In genomic region chr8:114100561-114101206, GRCm38 (mm10) we compare ENCODE assay signal across 20 mouse cellular contexts. TPM values are rescaled to one million over a fixed set of nuclear protein-coding genes. Genes with fewer than 3 reads are reported as not detected.
A peak's percentile ranks its signal among the peaks of the same experiment; 100 is the strongest.
DNase-seq lines count a peak whose midpoint lies in the region; ATAC-seq and TF ChIP-seq lines count a peak whose summit lies in the region.
"Had no signal": no experiment of that assay in that cellular context is flagged by ENCODE, and none has a peak within 500 bp of the region (broad histone marks: within the 10 kb centered on the region; RNA-seq: fewer than 3 reads in every experiment).

No protein-coding gene starts in this region.

- peak; percentile 3 for DNase-seq in CD4-positive, CD25-positive, alpha-beta regulatory T cell, adult 2 months (ENCODE audit: low read depth, low spot score)
- DNase-seq in testis, postnatal 10 days (ENCODE audit: low spot score): no peak
- peak; percentile 71 for DNase-seq in retina, postnatal 1 day
- no peak for DNase-seq in adrenal gland, adult 2 months
- DNase-seq: adrenal gland, postnatal 10 days; cerebellum, adult 9-11 months; gastrocnemius, adult 2 months; heart, adult 18-20 months; kidney, adult 2 months; kidney, postnatal 36 days; lung, postnatal 14 days; midbrain, embryonic 14.5 days had no signal

- no peak overlapping the region for H3K27ac ChIP-seq in intestine, postnatal 0 days (ENCODE audit: low read depth, low read length)
- H3K27ac ChIP-seq in intestine, embryonic 15.5 days: no peak overlapping the region
- H3K27ac ChIP-seq in testis, adult 2 months (ENCODE audit: control insufficient read depth, insufficient read depth, low read depth, low read length): no peak overlapping the region
- H3K27ac ChIP-seq: embryonic facial prominence, embryonic 15.5 days; gastrocnemius, adult 2 months; hindbrain, embryonic 14.5 days; liver, embryonic 14.5 days had no signal

- H3K9me3 ChIP-seq in intestine, postnatal 0 days (ENCODE audit: control insufficient read depth): no peaks in the 10 kb centered on the region
- no peaks in the 10 kb centered on the region for H3K9me3 ChIP-seq in intestine, embryonic 15.5 days
- H3K9me3 ChIP-seq: embryonic facial prominence, embryonic 15.5 days had no signal

- 82% methylated on average over 14 of the region's 14 CpGs for WGBS in intestine, postnatal 0 days
- 83% methylated on average over 14 of the region's 14 CpGs for WGBS in intestine, embryonic 15.5 days

- H3K9ac ChIP-seq in intestine, postnatal 0 days (ENCODE audit: low read depth, low read length): no peak overlapping the region
- no peak overlapping the region for H3K9ac ChIP-seq in intestine, embryonic 15.5 days
- H3K9ac ChIP-seq: embryonic facial prominence, embryonic 15.5 days; hindbrain, embryonic 14.5 days; liver, embryonic 14.5 days had no signal

- H3K4me3 ChIP-seq in intestine, postnatal 0 days (ENCODE audit: low read depth, low read length): no peak overlapping the region
- no peak overlapping the region for H3K4me3 ChIP-seq in intestine, embryonic 15.5 days (replicated peaks)
- no peak overlapping the region for H3K4me3 ChIP-seq in testis, adult 2 months (ENCODE audit: control insufficient read depth, low read depth, low read length)
- H3K4me3 ChIP-seq: embryonic facial prominence, embryonic 15.5 days; gastrocnemius, adult 2 months had no signal

- TF ChIP-seq CTCF in intestine, postnatal 0 days (IDR thresholded peaks at IDR 0.05; ENCODE audit: low read depth): peak; percentile 23
- peak; percentile 20; the same call in 1 of the 2 replicates for TF ChIP-seq CTCF in testis, adult 2 months (IDR thresholded peaks at IDR 0.05; ENCODE audit: control insufficient read depth, insufficient read depth, insufficient replicate concordance, low read depth, low read length)

- H3K4me1 ChIP-seq in intestine, postnatal 0 days (replicated peaks; ENCODE audit: control insufficient read depth, insufficient read depth, low read length): no peaks in the 10 kb centered on the region
- H3K4me1 ChIP-seq in intestine, embryonic 15.5 days (replicated peaks): no peaks in the 10 kb centered on the region
- H3K4me1 ChIP-seq in testis, adult 2 months (ENCODE audit: control insufficient read depth, insufficient read depth, low read length): peaks cover 2% of the 10 kb centered on the region
- H3K4me1 ChIP-seq: embryonic facial prominence, embryonic 15.5 days had no signal

- H3K27me3 ChIP-seq in intestine, postnatal 0 days (replicated peaks; ENCODE audit: control insufficient read depth, insufficient read depth, low read length): no peaks in the 10 kb centered on the region
- H3K27me3 ChIP-seq in intestine, embryonic 15.5 days (replicated peaks): no peaks in the 10 kb centered on the region
- H3K27me3 ChIP-seq in testis, adult 2 months (ENCODE audit: control insufficient read depth, insufficient read depth, low read length): no peaks in the 10 kb centered on the region
- H3K27me3 ChIP-seq: embryonic facial prominence, embryonic 15.5 days had no signal

- TF ChIP-seq POLR2A in testis, adult 2 months (IDR thresholded peaks at IDR 0.05; ENCODE audit: control insufficient read depth, low read depth, low read length): no peak

- no peak for ATAC-seq in CD4-positive, CD25-positive, alpha-beta regulatory T cell, adult 4 months
- ATAC-seq in intestine, postnatal 0 days: no peak
- ATAC-seq in intestine, embryonic 15.5 days: no peak
- ATAC-seq: forebrain, embryonic 14.5 days had no signal

- H3K4me2 ChIP-seq in intestine, postnatal 0 days (replicated peaks; ENCODE audit: low read depth): no peak overlapping the region
- no peak overlapping the region for H3K4me2 ChIP-seq in intestine, embryonic 15.5 days (replicated peaks)
- H3K4me2 ChIP-seq: embryonic facial prominence, embryonic 15.5 days; hindbrain, embryonic 14.5 days had no signal

- no peaks in the 10 kb centered on the region for H3K36me3 ChIP-seq in intestine, postnatal 0 days (ENCODE audit: control insufficient read depth, insufficient read depth)
- no peaks in the 10 kb centered on the region for H3K36me3 ChIP-seq in intestine, embryonic 15.5 days
- no peaks in the 10 kb centered on the region for H3K36me3 ChIP-seq in testis, adult 2 months (ENCODE audit: control insufficient read depth, insufficient read depth, low read length)
- H3K36me3 ChIP-seq: embryonic facial prominence, embryonic 15.5 days had no signal

RNA-seq across cellular contexts. Expression of gene Nudt7, which starts 32.7 kb away (rescaled TPM):
- polyA plus RNA-seq in CD4-positive, CD25-positive, alpha-beta regulatory T cell, adult 4 months (2017; shearing (Covaris generic)): 10 to 100 TPM; 18.7 to 19.1 TPM
- polyA plus RNA-seq in intestine, postnatal 0 days (2015; fragmentation: Nextera tagmentation; extraction: Ambion mirVana): 55.7 and 59.1 TPM in 2 replicates
- 25.3 and 25.9 TPM in 2 replicates for polyA plus RNA-seq in intestine, embryonic 15.5 days (2015; fragmentation: Nextera tagmentation; extraction: Ambion mirVana)
- 1.0 and 1.3 TPM in 2 replicates for polyA plus RNA-seq in testis, adult 2 months (2012; rRNA removed)
- total RNA-seq in adrenal gland, adult 2 months (2021): 10 to 100 TPM; 58.7 to 77.9 TPM
- polyA plus RNA-seq in adrenal gland, adult 2 months (2012; rRNA removed): 12.8 and 13.8 TPM in 2 replicates

Comparison
In these comparisons a context has a peak if more than half of its experiments do, and no peak if none do; other contexts are left out.
1. DNase-seq: peak in CD4-positive, CD25-positive, alpha-beta regulatory T cell, adult 2 months (single experiment) and retina, postnatal 1 day (single experiment); none in testis, postnatal 10 days (single experiment) and adrenal gland, adult 2 months (single experiment).